Mouse (Mus musculus) ovary, postnatal 36 days (tissue): Measurements from ENCODE around the gene Rbm15b.

Experiments used
- DNase-seq: peaks from one replicate; pipeline ENCODE4 v3.0.0; 2022; ENCODE audit warnings: low spot score, mixed read lengths

Rbm15b gene

DNA sequence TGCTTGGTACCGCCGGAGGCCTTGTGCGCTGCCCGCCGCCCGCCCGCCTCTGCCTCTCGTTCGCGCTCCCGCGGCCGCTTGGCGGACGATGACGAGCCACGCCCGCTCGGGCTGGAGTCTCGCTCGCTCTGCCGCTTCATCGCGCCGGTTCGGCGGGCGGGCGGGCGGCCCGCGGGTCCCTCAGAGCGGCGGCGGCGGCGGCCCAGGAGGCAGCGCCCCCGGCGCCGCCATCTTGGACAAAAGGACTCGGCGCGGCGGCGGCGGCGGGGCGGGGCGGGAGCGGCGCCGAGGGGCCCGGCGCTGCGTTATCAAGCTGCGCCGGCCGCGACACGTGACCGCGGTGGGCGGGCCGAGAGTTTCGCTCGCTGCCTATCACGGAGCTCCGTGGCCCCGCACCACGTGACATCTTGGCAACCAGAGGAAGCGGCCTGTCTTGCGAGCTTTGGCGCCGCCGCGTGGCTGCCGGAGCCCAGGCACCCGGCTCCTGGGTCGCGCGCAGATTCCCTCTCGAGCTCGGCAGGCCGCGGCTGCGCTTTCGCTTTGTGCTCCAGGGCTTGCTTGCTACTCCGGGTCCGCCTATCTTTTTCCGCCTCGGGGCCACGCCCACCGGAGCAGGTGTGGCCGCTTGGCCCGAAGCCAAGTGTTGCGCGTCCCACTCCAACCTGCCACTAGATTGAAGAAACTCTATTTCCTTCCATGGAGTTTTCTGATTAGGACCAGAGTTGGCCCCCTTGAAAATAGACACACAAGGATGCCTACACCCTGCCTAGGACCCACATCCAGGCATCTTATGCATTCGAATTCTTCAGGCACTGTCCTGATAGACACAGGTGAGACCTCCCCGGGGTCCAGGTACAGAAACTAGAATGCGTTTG is at the start of gene Rbm15b:
Gene Rbm15b (minus strand): TSS at position 601 of the 875 bp plus-strand sequence.
- DNase-seq: peak; percentile 98

GRCm38 (mm10) chr9:106934998-106935397 is 47.8 kb upstream of the Rbm15b start:
- DNase-seq: no peak

DNA sequence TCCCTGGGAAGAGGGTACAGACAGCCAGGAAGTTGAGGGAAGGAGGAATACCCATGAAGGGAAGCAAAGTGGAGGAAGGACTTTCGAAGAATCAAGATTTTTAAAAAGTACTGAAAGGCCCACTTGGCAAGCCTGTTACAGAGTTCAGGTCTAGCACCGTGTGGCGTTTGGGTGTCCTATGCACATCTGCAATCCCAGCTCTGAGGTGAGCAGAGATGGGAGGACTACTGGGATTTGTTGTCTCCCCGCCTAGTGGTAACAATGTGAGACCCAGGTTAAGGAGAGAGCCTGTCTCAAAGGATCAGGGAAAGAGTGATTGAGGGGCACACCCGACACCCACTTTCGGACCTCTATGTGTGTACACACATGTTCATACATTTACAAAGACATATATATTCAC is 27.6 kb upstream of the Rbm15b start:
- no peak for DNase-seq

- DNase-seq: no peak
Observed at GRCm38 (mm10) chr9:106913759-106914158, 26.5 kb upstream of the Rbm15b start.

DNA sequence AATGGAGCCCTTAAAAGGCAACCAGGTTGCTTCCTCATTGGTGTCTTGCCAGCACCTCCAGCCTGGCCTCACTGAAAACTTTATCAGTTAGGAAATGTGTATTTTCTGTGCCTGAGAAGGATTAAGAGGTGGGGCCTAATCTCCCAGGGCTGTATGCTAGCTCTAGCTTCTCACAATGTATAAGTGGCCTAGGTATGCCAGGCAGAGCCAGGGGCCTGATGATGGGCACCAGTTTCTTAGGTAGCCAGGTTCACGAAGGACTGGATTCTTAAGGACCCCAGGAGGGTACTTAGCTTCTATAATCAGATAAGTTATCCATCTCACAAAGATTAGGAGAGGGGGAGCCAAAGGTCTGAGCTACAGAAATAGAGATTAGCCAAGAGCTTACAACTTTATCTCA is 24.4 kb upstream of the Rbm15b start:
- no peak for DNase-seq

- DNase-seq: no peak
Observed at GRCm38 (mm10) chr9:106908715-106909114, 21.5 kb upstream of the Rbm15b start.

- DNase-seq: no peak
Observed at GRCm38 (mm10) chr9:106908174-106908573, 20.9 kb upstream of the Rbm15b start.

- DNase-seq: no peak
Observed at GRCm38 (mm10) chr9:106906597-106906996, 19.4 kb upstream of the Rbm15b start.

GRCm38 (mm10) chr9:106903791-106904134 is 16.5 kb upstream of the Rbm15b start:
- no peak for DNase-seq

DNA sequence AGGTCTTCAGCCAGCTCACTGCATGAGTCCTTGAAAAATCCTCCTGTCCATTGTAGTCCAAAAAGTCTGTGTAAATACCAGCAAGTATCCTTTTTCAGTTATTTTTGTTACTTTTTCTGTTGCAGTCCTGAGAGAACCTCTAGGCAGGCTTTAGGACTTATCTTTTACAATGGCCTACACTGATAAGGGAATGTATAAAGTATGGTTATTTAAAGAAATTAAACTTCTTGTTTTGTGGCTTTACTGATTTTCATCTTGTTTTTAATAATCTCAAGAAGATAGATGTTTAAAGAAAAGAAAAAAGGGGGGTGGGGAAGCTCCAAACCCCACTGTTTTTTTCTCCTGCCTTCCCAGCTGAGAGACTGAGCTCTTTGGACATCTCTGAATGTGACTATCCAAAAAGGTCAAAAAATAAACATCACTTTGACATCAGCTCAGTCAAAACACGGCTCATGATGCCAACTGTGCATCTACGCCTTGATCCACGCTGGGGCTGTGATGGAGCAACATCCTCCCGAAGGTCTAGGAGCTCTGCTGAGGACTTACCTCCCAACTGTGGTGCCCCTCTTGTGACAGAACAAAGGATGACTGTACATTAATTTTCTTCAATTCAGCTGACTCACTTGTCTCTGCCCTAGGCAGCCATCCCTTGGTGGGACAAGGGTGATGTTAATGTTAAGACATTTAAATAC is 16.0 kb upstream of the Rbm15b start:
- no peak for DNase-seq

- no peak for DNase-seq
Observed at GRCm38 (mm10) chr9:106901596-106901995, 14.4 kb upstream of the Rbm15b start.

- DNase-seq: no peak
Observed at GRCm38 (mm10) chr9:106898901-106899300, 11.7 kb upstream of the Rbm15b start.

DNA sequence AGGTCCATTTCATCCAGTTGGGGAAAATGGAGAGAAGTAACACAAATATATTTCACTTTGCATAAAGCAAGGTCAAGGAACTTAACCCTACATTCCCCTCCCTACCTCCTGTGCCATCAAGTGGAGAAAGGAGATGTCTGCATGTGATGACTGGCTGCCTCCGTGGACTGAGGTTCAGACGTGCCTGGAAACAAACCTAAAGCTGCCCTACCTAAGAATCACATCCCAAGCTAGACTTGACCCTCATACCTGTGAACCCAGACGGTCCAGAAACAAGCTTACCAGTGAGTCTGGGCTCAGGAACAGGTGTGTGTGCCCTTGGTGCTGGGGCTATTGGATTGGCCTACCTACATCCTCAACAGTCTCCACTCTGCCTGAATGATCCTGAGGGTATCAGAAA is 6.1 kb upstream of the Rbm15b start:
- no peak for DNase-seq

DNA sequence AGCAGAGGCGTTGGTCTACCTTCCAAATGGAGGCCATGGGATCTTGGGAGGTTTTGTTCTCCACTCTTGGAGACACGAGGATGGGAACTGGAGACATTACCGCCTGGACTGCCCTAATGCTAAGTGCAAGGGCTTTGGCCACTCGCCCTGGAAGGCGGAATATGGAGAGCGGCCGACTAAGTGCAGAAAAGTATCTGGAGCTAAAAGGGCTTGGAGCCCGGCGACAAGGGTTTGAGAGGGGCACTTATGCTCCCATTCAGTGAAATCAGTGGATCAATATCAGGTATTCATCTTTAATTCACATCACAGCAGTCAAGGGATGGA is 5.3 kb upstream of the Rbm15b start:
- DNase-seq: no peak

GRCm38 (mm10) chr9:106891829-106892551 is 4.8 kb upstream of the Rbm15b start, which contains the start of gene Manf:
Manf (minus strand) TSS chr9:106891979.
- peak; percentile 96 for DNase-seq

- DNase-seq: no peak
Observed at GRCm38 (mm10) chr9:106891341-106891741, 4.1 kb upstream of the Rbm15b start.

DNA sequence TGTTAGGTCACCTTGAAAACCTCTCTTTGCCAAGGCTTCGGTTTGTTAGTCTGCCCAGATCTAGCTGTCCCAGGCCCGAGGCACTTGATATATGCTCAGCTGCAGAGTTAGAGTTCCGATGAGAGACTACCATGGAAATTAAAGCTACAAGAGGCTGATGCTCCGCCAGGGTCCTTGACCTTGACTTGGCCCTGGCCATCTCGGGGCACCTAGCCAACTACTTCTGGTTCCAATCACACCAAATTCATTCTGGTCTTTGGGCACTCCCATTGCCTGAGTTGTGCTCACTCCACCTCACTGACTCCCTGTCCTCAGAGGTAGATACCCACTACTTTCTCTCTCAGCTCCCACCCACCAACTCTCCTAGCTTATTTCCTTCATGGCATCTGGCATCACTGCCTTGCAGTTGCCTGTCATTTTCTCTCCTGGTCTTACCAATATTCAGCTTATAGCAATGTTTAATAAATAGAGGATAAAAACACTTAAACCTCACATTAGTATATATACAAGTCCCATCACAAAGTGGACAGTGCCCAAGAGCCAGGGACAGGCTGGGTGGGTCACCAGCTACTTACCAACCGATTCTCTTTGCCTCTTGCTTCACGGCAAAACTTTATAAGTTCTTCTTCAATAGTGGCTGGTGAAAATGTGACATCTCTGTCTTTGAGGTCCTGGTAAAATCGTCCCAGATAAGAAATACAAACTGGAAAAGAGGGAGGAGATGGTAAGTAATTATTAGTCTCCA is 3.4 kb upstream of the Rbm15b start:
- peak; percentile 54 for DNase-seq

- no peak for DNase-seq
Observed at GRCm38 (mm10) chr9:106889321-106889720, 2.1 kb upstream of the Rbm15b start.

DNA sequence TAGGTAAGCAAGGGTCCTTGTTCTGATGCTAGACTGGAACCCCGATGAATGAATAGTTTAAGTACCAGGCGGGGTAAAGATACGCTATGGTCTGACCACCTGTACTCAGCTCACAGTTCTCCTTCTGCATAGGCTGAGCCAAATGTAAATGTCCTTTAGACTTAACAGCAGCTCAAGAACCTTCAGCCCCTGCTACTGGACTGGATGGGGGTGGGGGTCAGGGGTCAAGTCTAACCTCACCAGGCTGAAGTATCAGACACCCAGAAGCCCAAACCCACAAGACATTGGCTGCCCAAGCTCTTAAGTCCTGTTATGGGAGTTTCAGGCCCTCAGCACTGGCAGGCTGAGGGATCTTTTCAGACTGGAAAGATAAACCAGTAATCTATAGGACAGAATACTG is 1.1 kb upstream of the Rbm15b start:
- DNase-seq: no peak

DNA sequence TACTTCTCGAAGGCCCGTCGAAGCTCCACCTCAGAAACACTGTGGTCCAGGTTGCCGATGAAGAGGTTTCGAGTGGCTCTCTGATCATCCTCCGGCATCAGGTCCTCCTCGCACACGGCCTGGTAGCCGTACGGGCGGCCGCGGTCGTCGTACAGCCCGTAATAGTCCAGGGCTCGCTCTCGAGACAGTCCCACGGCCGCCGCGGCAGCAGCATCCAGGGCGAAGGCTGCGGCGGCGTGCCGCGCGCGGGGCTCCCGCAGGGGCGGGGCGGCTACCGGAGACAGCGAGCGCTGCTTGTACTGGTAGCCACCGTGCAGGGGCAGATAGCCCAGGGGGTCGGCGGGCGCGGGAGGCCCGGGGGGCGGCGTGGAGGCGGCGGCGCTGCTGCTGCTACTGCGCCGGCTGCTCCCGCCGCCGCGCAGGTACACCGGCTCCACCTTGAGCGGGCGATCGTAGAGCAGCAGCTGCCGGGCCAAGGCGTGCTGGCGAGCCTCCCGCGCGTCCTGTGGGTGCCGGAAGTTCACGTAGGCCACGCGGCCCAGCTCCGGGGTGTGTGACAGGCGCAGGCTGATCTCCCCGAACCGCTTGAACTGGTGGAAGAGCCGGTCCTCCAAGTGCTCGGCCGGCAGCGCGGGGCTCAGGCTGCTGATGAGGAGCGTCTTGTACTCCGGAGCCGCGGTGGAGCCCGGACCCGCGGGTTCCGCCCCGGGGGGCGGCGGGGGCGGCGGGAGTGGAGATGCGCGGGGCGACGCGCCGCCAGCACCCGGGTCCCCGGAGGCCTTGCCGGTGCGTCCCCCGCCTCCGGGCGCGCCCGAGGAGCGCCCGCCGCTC is 1.1 kb downstream of the Rbm15b start:
- peak; percentile 48 for DNase-seq
